Mouse (Mus musculus): ENCODE measurements around the gene Hemk1.

DNA sequence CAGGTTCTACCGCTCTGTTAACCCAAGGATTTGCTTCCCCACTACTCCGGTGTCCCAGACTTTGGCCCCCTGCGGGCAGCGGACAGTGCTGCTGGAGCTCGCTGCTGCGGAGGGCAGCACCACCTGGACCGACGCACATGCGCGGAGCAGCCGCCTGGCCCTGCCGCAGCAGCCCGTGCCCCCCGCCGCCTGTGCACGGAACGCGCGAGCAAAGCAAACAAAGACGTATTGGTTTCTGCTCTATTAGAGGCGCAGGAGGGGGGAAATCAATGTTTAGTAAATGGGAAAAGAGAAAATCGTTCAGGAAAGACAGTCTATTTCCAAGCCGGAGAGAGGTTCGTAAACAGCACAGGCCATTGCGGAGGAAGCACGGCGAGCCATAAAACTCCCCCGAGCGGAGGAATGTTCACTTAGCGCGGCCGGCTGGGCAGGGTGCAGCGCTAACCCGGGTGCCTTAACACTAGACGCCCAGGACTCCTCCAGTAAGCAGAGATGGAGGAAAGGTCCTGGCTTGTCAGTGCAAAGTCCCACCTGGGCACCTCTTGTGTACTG is 39.9 kb upstream of the Hemk1 start:
- no peak for TF ChIP-seq POLR2A (IDR thresholded peaks at IDR 0.05; ENCODE audit: insufficient read length, low read depth)
- no peak for TF ChIP-seq USF1 (IDR thresholded peaks at IDR 0.05; ENCODE audit: low read depth)
- no peak for TF ChIP-seq TCF3 (IDR thresholded peaks at IDR 0.05; ENCODE audit: insufficient read length, low read depth)
- TF ChIP-seq MYOG (IDR thresholded peaks at IDR 0.05; ENCODE audit: control insufficient read depth in 1 of 3, insufficient read depth in 1 of 3, insufficient read length in 2 of 3, low read depth in 2 of 3): no peak
- TF ChIP-seq MAX (IDR thresholded peaks at IDR 0.05; ENCODE audit: low read depth): no peak
- TF ChIP-seq TCF12 (IDR thresholded peaks at IDR 0.05; ENCODE audit: insufficient read depth, poor library complexity, severe bottlenecking): no peak
- no peak for TF ChIP-seq E2F4 (IDR thresholded peaks at IDR 0.05; ENCODE audit: insufficient read depth)
- no peak for TF ChIP-seq MYOD1 (IDR thresholded peaks at IDR 0.05; ENCODE audit: control insufficient read depth in 1 of 3, insufficient read length in 2 of 3, low read depth in 2 of 3)
